Mouse (Mus musculus): Measurements from ENCODE around the gene Fancf.

Fancf gene

DNA sequence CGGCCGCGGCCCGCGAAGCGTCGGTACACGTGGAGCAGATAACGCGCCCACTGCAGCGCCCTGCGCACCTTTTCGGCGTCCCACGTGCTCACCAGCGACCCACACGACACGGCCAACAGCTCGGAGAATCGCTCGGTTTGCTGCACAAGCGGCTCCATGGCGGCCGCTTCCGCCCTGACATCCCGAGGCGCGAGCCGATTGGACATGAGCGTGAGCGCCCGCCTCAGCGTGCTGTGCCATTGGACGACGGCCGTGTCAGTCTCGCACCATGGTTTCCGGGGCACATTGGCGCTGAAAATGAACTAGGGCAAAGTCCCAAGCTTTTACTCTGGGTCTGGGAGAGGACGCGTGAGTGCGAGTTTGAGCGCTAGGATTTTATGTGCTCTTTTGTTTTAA, at the start of gene Fancf:
Gene Fancf (minus strand): TSS at position 171 of the 396 bp plus-strand sequence.
- DNase-seq (ENCODE audit: extremely low spot score): peak; percentile 95

DNA sequence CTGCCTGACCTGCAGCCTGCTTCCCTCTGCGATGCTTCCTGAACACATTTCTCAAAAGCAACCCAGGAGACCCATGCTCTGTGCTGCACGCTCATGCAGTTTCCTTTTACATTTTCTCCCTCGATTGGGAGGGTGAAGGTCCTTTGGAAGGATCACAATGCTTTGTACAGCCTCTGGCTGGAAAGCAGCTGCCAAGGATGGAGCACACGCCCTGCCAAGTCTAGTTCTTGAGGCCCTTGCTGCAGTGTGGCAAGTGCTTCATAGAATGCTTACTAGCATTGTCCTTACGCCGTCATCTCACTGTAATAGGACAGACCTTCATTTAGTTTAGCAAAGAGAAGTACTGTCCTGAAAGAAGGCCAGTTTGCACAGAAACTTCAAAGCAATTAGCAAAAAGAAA, 37.0 kb upstream of the Fancf start:
- no peak for DNase-seq (ENCODE audit: extremely low spot score)

DNA sequence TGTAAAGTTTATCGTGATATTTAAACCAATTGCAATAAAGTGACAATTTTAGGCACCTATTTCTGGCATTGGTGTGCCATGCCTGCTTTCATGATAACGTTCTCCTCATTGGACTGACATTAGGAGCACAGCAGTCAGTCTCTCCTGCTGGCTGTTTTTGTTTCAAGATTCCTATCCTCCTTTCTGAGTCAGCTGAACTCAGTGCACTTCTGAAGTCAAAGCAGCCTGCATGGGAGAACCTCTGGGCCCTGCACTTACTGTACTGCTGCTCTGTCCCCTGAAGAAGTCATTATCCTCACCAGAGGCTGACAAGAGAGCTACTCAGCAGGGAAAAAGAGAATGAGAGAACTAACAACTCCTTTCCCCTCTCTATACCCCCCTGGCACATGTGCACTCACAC, 32.9 kb upstream of the Fancf start:
- no peak for DNase-seq (ENCODE audit: extremely low spot score)

DNA sequence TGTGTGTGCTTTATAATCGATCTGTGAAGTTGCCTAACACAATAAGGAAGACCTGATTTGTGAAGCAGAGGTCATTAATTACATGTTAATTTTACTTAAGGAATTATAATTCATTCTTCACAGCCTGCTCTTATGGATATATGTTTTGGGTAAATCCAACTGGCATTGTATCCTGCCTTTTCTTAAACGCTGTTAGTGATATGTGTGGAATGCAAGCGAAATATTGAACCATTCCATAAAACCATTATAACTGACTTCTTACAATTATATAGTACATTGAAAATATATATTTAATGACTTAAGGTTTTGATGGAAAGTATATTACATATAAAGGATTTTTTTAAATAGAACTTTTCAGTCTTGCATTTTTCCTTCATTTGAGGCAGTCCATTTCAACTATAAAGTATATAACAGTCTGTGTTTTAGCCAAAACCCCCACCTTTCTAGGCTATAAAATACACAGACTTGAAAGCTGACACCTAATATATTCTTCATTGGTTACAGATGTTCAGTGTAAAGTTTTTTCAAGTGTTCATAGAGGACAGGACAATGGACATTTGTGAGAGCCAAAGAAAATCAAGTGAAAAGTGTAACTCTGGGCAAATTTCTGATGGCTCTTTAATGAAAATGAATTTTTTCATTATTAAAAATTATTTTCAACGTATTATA, 32.2 kb upstream of the Fancf start:
- no peak for DNase-seq (ENCODE audit: extremely low spot score)

- no peak for DNase-seq (ENCODE audit: extremely low spot score)
Observed at GRCm38 (mm10) chr7:51893008-51893407, 30.9 kb upstream of the Fancf start.

DNA sequence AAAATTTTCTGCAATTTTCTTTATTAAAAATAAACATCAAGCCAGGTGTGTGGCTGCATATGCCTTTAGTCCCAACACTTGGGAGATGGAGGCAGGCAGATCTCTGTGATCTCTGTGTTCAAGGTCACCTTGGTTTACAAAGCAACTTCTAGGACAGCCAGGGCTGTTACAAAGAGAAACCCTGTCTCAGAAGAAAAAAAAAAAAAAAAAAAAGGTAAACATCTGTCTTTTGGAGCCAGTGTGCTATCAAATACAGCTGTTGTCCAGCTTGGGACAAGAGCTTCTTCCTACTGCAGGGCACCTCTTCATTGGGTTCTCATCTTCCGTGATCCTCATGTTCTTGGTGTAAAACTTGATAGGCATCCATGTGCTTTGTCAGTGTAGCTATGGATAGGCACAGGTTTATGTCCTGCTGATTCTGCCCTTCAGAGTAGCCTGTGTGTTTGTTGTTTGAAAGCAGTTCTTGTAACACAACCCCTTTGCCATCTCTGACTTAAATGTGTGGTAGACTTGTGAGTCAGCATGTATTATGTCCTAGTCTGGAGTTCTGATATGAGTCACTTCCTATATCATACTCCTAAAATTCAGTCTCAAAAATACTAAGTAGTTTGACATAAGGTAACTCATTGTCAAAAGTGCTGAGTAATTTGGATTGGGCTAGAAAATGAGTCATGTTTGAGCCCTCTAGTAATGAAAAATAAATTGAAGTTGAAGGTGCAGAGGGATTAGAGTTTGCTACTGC, 30.3 kb upstream of the Fancf start:
- DNase-seq (ENCODE audit: extremely low spot score): no peak

DNA sequence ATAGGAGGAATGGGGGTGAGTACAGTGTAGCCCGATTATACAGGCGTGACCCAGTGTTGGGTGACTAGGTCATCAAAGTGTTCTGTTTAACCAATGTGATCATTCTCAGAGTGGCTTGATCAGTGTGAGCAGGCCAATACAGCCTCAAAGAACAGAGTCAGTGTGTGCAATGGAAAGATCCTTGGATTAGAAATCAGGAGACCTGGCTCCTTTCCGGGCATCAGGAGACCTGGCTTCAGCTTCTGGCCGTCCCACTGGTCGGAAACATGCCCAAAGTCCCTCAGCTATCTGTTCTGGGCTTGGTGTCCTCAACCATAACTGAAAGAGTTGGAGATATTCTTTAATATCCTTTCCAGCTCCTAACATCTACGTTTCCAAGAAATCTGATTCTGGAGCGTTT, 27.5 kb upstream of the Fancf start:
- no peak for DNase-seq (ENCODE audit: extremely low spot score)

DNA sequence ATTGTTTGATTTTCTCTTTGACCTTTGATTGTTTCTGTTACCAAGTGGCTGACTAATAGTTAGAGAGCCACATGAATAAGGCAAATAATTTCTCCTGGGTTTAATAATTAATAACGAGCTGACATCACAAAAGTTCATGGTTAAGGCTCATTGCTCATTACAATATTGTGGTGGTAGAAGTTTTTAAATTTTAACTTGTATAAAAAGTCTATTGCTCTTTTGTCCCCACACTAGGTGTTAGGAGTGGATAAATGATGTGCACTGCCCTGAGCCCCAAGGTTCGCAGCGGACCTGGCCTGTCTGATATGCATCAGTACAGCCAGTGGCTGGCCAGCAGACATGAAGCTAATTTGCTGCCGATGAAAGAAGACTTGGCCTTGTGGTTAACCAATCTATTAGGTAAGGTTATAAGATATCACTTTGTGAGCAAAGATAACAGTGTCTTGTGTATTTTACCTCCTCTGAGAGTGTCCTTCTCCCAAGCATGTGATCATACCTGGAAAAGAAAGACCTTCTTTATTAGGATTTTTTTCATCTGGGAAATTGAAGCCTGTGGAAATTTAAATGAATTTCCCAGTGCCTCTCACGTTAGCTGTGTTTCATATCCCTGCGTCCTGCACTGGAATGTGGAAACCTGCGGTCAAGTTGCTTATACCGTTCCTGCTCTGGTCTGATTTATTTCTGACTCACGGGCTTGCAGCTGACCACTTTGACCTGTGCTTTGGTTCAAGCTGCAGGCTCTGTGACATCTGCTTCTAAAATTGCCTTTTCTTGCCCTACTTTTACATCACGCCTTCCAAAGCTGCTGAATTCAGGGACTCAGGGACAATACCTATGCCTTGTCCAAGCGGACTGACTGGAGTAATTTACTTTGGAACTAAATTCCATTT, 25.9 kb upstream of the Fancf start:
- no peak for DNase-seq (ENCODE audit: extremely low spot score)

GRCm38 (mm10) chr7:51885345-51885744, 23.3 kb upstream of the Fancf start:
- DNase-seq (ENCODE audit: extremely low spot score): no peak

DNA sequence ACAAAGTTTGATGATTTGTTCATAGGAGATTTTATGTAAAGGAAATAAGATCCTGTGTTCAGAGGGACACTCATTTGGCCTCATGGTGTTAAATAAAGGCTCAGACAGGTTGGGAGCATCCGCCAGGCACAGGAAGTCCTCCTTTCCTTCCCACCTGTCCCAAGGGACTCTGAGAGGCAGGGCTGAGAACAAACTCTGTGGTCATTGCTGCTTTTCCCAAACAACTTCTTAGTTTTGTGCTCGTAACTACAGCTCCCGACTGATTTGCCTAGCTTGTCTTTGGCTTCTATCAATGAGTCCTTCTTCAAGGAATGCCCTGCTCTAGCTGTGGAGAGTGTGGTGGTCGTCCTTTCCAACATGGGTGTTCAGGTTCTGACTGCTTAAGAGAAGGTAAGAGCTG, 18.1 kb upstream of the Fancf start:
- no peak for DNase-seq (ENCODE audit: extremely low spot score)

DNA sequence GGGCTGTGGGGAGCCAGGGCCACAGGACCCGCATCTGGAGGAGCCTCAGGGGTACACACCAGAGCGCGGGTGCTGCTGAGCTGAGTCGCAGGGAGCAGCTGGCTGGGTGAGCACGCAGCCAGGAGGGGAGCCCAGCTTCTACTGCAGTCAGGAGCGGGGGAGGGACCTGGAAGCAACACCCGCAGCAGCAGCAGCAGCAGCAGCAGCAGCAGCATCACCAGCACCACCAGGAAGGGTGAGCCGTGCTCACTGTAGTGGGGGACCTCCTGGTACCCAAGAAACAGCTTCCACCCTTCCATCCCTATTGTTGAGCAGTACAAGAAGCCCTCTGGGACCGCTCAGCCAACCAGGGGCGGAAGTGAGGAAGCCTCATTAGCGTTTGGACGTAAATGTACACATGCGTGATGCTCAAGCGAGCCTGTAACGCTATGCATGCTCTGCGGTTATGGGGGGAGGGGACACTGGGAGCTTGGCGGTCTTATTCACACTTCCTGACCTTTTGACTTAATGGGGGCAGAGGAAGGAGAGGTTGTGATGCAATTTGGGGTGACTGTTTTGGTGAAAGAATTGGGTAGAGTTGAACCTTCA, 17.2 kb upstream of the Fancf start:
- peak; percentile 68 for DNase-seq (ENCODE audit: extremely low spot score)

DNA sequence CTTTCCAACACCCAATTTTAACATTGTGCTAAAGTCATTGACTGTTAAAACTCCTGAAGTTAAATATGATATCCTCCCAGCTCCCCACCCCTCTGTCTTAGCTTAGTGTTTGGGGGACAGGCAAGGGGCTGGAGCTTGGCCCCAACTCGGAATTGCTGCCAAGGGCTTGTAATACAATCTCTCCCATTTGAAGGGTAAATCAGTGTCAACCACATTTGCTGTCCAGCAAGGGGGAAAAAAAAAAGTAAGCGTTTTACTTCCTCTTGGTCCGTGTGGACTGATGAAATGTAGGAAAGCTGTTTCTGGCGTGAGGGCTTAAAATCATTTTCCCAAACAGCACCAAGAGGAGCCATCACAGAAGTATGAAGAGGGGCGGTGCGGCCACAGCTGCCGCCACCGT, 16.7 kb upstream of the Fancf start:
- DNase-seq (ENCODE audit: extremely low spot score): peak; percentile 18

- no peak for DNase-seq (ENCODE audit: extremely low spot score)
Observed at GRCm38 (mm10) chr7:51876316-51876715, 14.2 kb upstream of the Fancf start.

GRCm38 (mm10) chr7:51872597-51872996, 10.5 kb upstream of the Fancf start:
- no peak for DNase-seq (ENCODE audit: extremely low spot score)

- no peak for DNase-seq (ENCODE audit: extremely low spot score)
Observed at GRCm38 (mm10) chr7:51872041-51872440, 10.0 kb upstream of the Fancf start.

DNA sequence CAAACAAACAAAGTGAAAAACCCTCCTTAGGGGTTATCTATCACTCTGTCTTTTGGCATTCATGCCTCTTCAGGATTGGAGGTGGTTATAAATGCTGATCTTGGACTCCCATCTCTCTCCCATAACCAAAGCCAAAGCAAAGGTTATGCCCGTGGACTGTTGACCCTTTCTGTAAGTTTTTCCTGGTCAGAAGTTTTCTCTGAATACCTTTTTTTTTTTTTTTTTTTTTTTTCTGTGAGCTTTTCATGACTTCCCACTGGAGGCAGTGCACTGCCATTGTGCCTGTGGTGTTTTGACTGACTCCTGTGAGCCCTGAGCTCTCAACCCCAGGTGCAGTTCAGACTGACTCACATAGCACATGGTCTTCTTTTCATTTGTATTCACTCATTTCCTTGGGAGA, 5.9 kb upstream of the Fancf start:
- DNase-seq (ENCODE audit: extremely low spot score): no peak

- no peak for DNase-seq (ENCODE audit: extremely low spot score)
Observed at GRCm38 (mm10) chr7:51865336-51865735, 3.3 kb upstream of the Fancf start.

GRCm38 (mm10) chr7:51862842-51863241, 775 bp upstream of the Fancf start:
- no peak for DNase-seq (ENCODE audit: extremely low spot score)

DNA sequence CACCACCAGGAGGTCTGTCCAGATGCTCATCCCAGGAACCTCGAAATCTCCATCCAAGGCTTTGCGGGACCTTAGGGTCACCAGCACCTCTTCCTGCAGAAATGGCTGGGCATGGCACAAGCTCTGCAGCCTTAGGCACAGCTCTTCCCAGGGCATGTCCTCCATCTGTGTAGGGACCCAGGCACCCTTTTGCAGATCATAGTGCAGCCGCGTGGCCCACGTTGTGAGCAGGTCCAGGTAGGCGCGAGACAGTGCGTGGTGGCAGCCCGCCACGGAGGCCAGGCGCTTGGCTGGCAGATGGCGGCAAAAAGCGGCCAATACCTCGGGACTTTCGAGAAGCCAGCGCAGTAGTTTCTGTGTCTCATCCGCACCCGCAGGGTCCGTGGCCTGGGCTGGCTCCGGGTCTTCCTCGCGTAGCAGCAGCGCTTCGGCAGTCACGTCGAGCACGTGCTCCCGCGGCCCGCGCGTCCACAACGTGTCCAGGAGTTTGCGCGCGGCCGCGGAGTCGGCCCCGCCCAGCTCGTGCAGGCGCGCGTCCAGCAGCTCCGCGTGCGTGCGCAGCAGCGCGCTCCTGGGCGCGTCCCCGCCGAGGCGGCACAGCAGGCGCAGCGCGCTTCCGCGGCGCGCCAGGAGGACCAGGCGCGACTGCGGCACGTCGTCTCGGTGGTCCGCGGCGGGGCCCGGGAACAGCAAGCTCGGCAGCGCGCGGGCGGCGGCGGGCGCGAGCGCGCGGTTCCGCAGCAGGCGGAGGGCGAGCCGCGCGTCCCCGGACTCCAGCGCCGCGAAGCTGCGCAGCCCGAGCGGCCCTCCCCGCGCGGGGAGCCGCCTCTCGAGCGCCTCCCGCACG, 594 bp downstream of the Fancf start, which contains the start of gene Gas2:
Gene Gas2 (plus strand): TSS at position 766 of the 847 bp plus-strand sequence.
- peak; percentile 81 for DNase-seq (ENCODE audit: extremely low spot score)

DNA sequence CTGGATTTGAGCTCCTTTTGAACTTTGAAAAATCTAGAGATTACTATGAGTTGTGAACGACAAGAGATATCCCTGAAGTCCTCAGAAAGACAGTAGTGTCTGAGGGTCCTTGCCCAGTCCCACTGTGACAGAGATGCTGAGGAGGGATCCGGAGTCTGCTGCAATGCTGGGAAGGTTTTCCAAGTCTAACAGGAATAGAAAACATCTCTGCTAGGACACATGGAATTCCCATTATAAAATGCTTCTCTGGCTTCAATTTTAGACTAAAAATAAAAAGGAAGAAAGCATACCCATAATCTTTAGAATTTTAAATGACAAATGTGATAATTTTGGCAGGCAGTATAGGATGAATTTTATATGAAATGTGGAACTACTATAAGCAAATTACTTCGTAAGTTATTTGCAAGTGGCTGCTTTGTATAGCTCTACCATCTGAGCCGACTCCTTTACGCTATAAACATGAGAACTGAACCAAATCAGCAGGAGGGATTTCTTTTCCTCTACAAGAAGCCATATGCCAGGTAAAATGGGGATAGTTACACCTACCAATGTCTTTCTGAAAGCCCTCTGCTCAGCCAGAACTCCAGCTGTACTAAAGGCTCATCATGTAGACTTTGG, 10.1 kb downstream of the Fancf start:
- DNase-seq (ENCODE audit: extremely low spot score): no peak

- no peak for DNase-seq (ENCODE audit: extremely low spot score)
Observed at GRCm38 (mm10) chr7:51850877-51851276, 11.2 kb downstream of the Fancf start.
